Mouse (Mus musculus) stomach, postnatal 0 days (tissue): ENCODE results near the gene Aaas.

Source experiments
- CTCF ChIP-seq: IDR thresholded peaks from 2 replicates; pipeline ENCODE4 v1.5.1; 2016; ENCODE audit warnings: antibody characterized with exemption, low read depth, mild to moderate bottlenecking, moderate library complexity
- EP300 ChIP-seq: optimal IDR thresholded peaks from 2 replicates; pipeline ENCODE3; 2016; ENCODE audit warnings: antibody characterized with exemption

GRCm38 (mm10) chr15:102346444-102346843 lies 4.1 kb downstream of the Aaas start:
- no peak for TF ChIP-seq CTCF
- no peak for TF ChIP-seq EP300
